Mouse (Mus musculus): ENCODE results near the gene Tns1. TPM values are rescaled to one million over a fixed set of nuclear protein-coding genes. Genes with fewer than 3 reads are reported as not detected.

Gene Tns1
- polyA plus RNA-seq, 1 experiment from 2014 or later: 137 TPM

DNA sequence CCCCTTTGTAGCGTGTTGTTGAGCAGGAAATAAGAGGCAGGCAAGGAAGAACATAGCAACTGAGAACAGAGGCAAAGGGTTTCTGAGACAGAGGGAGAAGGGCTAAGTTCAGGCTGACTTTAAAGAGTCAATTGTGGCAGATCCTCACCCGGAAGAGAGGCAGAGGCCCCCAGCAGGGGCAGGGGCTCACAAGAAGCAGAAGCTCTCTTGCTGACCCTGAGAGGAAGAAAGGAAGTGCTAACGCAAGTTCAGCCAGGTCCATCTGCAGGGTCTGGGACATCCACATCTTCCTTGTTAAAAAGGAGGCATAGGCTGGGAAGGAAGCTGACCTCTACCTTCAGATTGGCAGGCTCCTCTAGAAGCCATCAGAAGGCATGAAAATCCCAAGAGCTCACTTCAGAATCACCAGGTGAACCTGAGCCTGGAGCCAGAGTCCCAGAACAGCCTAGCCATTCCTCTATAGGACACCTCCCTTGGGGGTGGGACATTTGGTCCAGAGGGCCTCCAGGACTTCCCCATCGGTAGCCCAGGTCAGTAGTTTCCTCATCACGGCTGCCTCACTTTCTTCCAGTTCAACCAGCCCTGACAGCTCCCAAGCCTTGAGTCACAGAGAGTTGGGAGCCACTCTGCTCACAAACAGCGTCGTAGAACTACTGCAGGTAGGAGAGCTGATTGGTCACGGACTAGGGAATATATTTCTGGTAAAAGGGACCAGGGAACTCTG is 29.4 kb upstream of the Tns1 start, which contains the start of gene Cxcr2:
Cxcr2 (plus strand) TSS at position 529 of the 724 bp plus-strand sequence.
- no peaks in the 10 kb centered on the region for H3K36me3 ChIP-seq (ENCODE audit: control insufficient read depth, insufficient read depth, low read length)
- H3K4me2 ChIP-seq (ENCODE audit: low read depth, low read length): no peak within 1 kb of the TSS
- WGBS: 59% methylated on average over 8 of the region's 8 CpGs
- no peak within 1 kb of the TSS for H3K4me3 ChIP-seq (ENCODE audit: low read length)
- H3K9ac ChIP-seq (ENCODE audit: low read length): no peak within 1 kb of the TSS
- no peak within 1 kb of the TSS for H3K27ac ChIP-seq (ENCODE audit: low read length)
- ATAC-seq (ENCODE audit: low read depth): no peak
- no peaks in the 10 kb centered on the region for H3K27me3 ChIP-seq (ENCODE audit: control insufficient read depth, insufficient read depth, low read depth, low read length)
- peaks cover 6% of the 10 kb centered on the region; the same call in 1 of the 2 replicates for H3K4me1 ChIP-seq (replicated peaks; ENCODE audit: control insufficient read depth, insufficient read depth, low read length)
- no peaks in the 10 kb centered on the region for H3K9me3 ChIP-seq (ENCODE audit: control insufficient read depth, low read length)

DNA sequence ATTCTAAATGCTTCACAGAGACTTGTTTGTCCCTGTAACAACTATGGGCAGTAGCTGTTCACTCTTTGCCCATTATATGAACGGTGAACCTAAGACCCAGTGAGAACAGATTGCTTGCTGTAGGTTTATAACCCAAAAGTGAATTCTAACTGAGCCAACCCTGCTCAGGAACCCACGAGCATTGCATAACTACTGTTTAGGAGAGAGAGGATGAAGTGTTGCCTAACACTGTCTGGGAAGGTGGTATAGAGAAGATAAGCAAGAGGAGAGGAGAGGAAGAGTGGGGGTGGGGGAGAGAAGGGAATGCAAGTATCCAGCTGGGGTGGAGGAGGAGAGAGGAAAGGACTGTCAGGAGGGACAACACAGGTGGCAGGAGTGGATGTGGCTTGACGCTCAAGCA is 26.8 kb upstream of the Tns1 start:
- Histone ChIP-seq H3K27me3 (ENCODE audit: control insufficient read depth, insufficient read depth, low read depth, low read length) (no peaks in the 10 kb centered on the region), H3K4me2 (ENCODE audit: low read depth, low read length) (no peak overlapping the region), H3K9me3 (ENCODE audit: control insufficient read depth, low read length) (no peaks in the 10 kb centered on the region), H3K9ac (ENCODE audit: low read length) (no peak overlapping the region), H3K4me1 (replicated peaks; ENCODE audit: control insufficient read depth, insufficient read depth, low read length) (peaks cover 3% of the 10 kb centered on the region; the same call in 1 of the 2 replicates), H3K27ac (ENCODE audit: low read length) (no peak overlapping the region), H3K4me3 (ENCODE audit: low read length) (no peak overlapping the region), H3K36me3 (ENCODE audit: control insufficient read depth, insufficient read depth, low read length) (no peaks in the 10 kb centered on the region)
- ATAC-seq (ENCODE audit: low read depth): no peak
- 40% methylated on average over 3 of the region's 3 CpGs for WGBS

DNA sequence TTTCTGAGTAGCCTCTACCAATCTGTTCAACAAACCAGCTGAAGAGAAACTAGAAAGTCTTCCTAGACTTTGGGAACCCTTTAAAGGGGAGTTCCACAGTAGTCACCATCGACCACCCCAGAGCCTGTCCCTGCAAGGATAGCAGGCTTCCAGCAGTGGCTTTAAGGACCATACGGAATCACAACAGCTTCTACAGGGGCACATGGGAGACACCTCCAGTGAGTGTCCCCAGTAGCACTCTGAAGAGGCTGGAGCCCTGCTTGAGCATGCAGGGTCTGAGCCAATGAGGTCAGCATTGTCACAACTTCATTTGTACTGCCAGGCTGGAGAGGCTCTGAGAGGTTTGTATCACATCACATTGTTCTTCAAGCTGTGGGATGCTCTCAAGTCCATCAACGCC is 25.9 kb upstream of the Tns1 start:
- Histone ChIP-seq H3K27ac (ENCODE audit: low read length) (no peak overlapping the region), H3K36me3 (ENCODE audit: control insufficient read depth, insufficient read depth, low read length) (no peaks in the 10 kb centered on the region), H3K9ac (ENCODE audit: low read length) (no peak overlapping the region), H3K9me3 (ENCODE audit: control insufficient read depth, low read length) (no peaks in the 10 kb centered on the region), H3K27me3 (ENCODE audit: control insufficient read depth, insufficient read depth, low read depth, low read length) (no peaks in the 10 kb centered on the region), H3K4me1 (replicated peaks; ENCODE audit: control insufficient read depth, insufficient read depth, low read length) (peaks cover 3% of the 10 kb centered on the region; the same call in 1 of the 2 replicates), H3K4me2 (ENCODE audit: low read depth, low read length) (no peak overlapping the region), H3K4me3 (ENCODE audit: low read length) (no peak overlapping the region)
- ATAC-seq (ENCODE audit: low read depth): no peak
- WGBS: 76% methylated on average over 3 of the region's 3 CpGs

DNA sequence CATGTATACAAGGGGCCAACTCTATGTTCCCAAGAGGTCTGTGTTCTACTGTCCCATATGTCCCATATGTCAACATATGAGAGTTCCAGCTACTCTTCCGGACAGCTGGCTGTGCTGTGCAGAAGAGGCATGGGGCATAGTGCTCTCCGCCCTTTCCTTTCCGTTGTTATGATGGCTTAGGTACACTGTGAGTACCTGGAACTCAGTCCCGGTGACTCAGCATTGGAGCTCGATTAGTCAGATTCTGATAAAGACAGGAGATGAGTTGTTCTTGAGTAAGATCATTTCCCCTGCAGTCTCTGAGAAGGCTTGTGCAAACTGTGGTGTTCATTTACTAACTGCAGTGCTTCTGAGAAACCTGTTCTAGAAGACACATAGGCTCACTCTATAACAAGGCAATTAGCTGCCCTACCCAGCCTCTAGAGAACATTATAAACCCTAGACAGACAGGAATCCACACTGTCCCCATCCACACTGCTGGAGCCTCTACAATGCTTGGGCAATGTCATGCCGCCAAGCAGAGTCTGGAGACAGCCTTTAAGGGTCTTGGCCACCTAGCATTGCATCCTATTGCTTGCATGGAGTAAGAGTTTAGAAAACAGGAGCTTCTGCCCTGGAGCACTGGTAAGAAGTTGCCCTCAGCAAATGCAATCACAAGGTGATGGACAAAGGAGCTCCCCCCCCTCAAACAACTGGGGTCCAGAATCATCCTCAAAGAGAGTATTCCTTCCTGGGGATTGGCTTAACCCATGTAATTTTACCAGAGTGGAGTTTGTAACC is 25.0 kb upstream of the Tns1 start:
- ATAC-seq (ENCODE audit: low read depth): no peak
- H3K27me3 ChIP-seq (ENCODE audit: control insufficient read depth, insufficient read depth, low read depth, low read length): no peaks in the 10 kb centered on the region
- H3K36me3 ChIP-seq (ENCODE audit: control insufficient read depth, insufficient read depth, low read length): no peaks in the 10 kb centered on the region
- peaks cover 3% of the 10 kb centered on the region; the same call in 1 of the 2 replicates for H3K4me1 ChIP-seq (replicated peaks; ENCODE audit: control insufficient read depth, insufficient read depth, low read length)
- no peaks in the 10 kb centered on the region for H3K9me3 ChIP-seq (ENCODE audit: control insufficient read depth, low read length)
- no peak overlapping the region for H3K4me2 ChIP-seq (ENCODE audit: low read depth, low read length)
- H3K27ac ChIP-seq (ENCODE audit: low read length): no peak overlapping the region
- no peak overlapping the region for H3K9ac ChIP-seq (ENCODE audit: low read length)
- 80% methylated on average over 6 of the region's 6 CpGs for WGBS
- H3K4me3 ChIP-seq (ENCODE audit: low read length): no peak overlapping the region

DNA sequence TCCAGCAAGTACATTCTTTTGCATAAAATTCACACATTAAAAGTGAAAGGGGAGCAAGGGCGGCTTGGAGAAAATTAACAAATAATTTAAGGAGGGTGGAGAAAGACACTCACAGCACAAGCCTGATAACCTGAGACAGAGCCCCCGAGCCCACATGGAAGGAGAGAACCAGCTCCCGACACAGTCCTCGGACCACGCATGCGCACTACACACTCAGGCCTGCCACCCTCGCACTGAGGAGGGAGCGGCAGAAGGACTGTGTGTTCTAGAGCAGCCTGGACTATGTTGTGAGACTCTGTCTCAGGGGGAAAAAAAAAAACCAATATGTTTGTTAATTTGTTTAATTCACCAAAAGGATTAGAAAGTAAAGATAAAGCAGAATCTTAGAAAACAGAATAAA is 17.5 kb upstream of the Tns1 start:
- 75% methylated on average over 8 of the region's 8 CpGs for WGBS
- ATAC-seq (ENCODE audit: low read depth): no peak

DNA sequence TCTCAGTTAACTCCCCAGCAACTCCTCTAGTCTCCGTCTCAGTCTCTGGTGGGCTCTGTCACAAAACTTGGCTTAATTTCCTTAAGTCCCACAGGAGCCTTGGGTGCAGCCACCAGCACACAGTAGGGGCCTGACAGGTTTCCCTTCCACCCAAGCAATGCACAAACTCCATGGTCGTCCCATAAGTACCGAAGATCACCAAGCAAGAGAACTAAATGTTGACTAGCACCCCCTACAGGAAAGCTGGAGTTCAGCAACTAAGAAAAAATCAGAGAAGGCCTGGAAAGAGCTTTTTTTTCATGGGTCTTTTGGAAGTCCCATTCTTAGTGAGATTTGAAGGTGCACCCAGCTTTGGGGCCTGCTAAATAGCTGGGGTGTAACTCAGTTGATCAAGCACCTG is 15.2 kb upstream of the Tns1 start:
- Histone ChIP-seq H3K4me1 (replicated peaks; ENCODE audit: control insufficient read depth, insufficient read depth, low read length) (no peaks in the 10 kb centered on the region), H3K4me2 (ENCODE audit: low read depth, low read length) (no peak overlapping the region), H3K27me3 (ENCODE audit: control insufficient read depth, insufficient read depth, low read depth, low read length) (no peaks in the 10 kb centered on the region), H3K4me3 (ENCODE audit: low read length) (no peak overlapping the region), H3K9me3 (ENCODE audit: control insufficient read depth, low read length) (no peaks in the 10 kb centered on the region), H3K36me3 (ENCODE audit: control insufficient read depth, insufficient read depth, low read length) (no peaks in the 10 kb centered on the region), H3K9ac (ENCODE audit: low read length) (no peak overlapping the region), H3K27ac (ENCODE audit: low read length) (no peak overlapping the region)
- ATAC-seq (ENCODE audit: low read depth): no peak
- 50% methylated on average over 3 of the region's 3 CpGs for WGBS

More for the DNA sequence above, 17.5 kb upstream of the Tns1 start:
- Histone ChIP-seq H3K36me3 (ENCODE audit: control insufficient read depth, insufficient read depth, low read length) (no peaks in the 10 kb centered on the region), H3K4me2 (ENCODE audit: low read depth, low read length) (no peak overlapping the region), H3K27ac (ENCODE audit: low read length) (no peak overlapping the region), H3K4me3 (ENCODE audit: low read length) (no peak overlapping the region), H3K9ac (ENCODE audit: low read length) (no peak overlapping the region), H3K9me3 (ENCODE audit: control insufficient read depth, low read length) (no peaks in the 10 kb centered on the region), H3K27me3 (ENCODE audit: control insufficient read depth, insufficient read depth, low read depth, low read length) (no peaks in the 10 kb centered on the region), H3K4me1 (replicated peaks; ENCODE audit: control insufficient read depth, insufficient read depth, low read length) (no peaks in the 10 kb centered on the region)

DNA sequence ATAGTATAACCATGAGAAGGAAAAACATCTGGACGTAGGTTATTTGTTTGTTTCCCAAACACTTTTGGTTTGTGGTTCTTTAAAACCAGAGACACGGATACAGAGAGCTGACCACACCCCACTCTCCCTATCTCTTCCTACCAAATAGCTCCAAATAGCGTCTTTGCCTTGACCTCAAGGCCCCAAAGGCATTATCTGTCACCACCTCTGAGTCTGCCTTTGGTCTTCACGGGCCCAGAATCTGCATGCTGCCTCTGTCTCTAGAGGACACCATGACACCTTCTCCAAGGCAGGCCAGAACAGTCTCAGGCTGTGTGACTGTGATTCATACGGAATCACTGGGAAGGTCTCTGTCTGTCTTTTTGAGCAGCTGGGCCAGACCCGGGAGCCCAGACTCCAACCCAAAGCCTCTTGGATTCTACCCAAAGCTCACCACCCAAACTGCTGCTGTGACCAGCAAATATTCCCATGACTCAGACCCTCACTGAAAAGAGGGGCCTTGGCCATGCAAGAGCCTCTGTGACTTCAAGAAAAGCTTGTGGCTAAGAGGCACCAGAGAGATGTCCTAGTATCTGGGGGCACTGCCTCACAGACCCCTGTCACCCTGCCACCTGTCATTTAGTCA is 11.2 kb upstream of the Tns1 start:
- 64% methylated on average over 6 of the region's 6 CpGs for WGBS
- no peak overlapping the region for H3K9ac ChIP-seq (ENCODE audit: low read length)
- H3K4me1 ChIP-seq (replicated peaks; ENCODE audit: control insufficient read depth, insufficient read depth, low read length): no peaks in the 10 kb centered on the region
- H3K36me3 ChIP-seq (ENCODE audit: control insufficient read depth, insufficient read depth, low read length): no peaks in the 10 kb centered on the region
- H3K9me3 ChIP-seq (ENCODE audit: control insufficient read depth, low read length): no peaks in the 10 kb centered on the region
- H3K4me3 ChIP-seq (ENCODE audit: low read length): no peak overlapping the region
- no peak overlapping the region for H3K27ac ChIP-seq (ENCODE audit: low read length)
- ATAC-seq (ENCODE audit: low read depth): no peak
- H3K27me3 ChIP-seq (ENCODE audit: control insufficient read depth, insufficient read depth, low read depth, low read length): no peaks in the 10 kb centered on the region
- no peak overlapping the region for H3K4me2 ChIP-seq (ENCODE audit: low read depth, low read length)

DNA sequence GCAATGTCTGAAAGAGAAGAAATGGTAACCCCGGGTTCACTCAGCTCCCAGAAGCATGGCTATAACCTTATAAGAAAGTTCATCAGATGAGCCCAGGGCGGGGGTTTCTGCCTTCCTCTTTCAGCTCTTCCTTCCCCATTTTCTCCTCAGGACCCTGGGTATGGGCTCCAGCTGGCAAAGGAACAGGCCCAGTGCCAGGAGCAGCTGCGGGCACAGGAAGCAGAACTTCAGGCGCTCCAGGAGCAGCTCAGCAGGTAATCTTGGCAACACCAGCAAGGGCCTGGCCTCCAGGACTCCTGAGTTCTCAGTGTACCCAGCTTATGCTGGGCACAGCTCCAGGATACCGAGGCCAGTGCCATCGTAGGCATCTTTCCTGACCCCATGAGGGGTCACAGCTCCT is 9.7 kb upstream of the Tns1 start:
- H3K9ac ChIP-seq (ENCODE audit: low read length): no peak overlapping the region
- no peaks in the 10 kb centered on the region for H3K9me3 ChIP-seq (ENCODE audit: control insufficient read depth, low read length)
- H3K36me3 ChIP-seq (ENCODE audit: control insufficient read depth, insufficient read depth, low read length): no peaks in the 10 kb centered on the region
- H3K27ac ChIP-seq (ENCODE audit: low read length): no peak overlapping the region
- no peak overlapping the region for H3K4me3 ChIP-seq (ENCODE audit: low read length)
- no peak for ATAC-seq (ENCODE audit: low read depth)
- no peak overlapping the region for H3K4me2 ChIP-seq (ENCODE audit: low read depth, low read length)
- no peaks in the 10 kb centered on the region for H3K4me1 ChIP-seq (replicated peaks; ENCODE audit: control insufficient read depth, insufficient read depth, low read length)
- no peaks in the 10 kb centered on the region for H3K27me3 ChIP-seq (ENCODE audit: control insufficient read depth, insufficient read depth, low read depth, low read length)
- WGBS: 64% methylated on average over 5 of the region's 6 CpGs

DNA sequence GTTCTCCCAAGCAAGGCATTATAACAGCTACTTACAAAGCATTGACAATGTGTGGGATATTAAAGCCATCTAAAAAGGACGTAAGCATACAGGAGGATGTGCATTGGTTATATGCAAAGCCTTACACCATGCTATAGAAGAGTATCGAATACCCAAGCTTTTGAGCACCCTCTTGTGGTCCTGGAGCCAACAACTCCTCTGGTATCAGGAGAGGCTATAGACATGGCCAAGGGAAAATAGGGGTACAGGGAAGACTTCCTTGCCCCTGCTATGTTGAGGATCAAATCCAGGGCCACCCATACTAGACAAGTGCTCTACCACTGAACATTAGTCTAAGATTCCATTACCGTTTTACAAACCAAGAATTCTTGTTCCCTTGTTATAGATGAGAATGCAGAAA is 7.8 kb upstream of the Tns1 start:
- WGBS: 55% methylated on average over 3 of the region's 3 CpGs
- H3K4me3 ChIP-seq (ENCODE audit: low read length): no peak overlapping the region
- H3K9me3 ChIP-seq (ENCODE audit: control insufficient read depth, low read length): no peaks in the 10 kb centered on the region
- H3K4me1 ChIP-seq (replicated peaks; ENCODE audit: control insufficient read depth, insufficient read depth, low read length): no peaks in the 10 kb centered on the region
- ATAC-seq (ENCODE audit: low read depth): no peak
- H3K9ac ChIP-seq (ENCODE audit: low read length): no peak overlapping the region
- no peak overlapping the region for H3K27ac ChIP-seq (ENCODE audit: low read length)
- no peak overlapping the region for H3K4me2 ChIP-seq (ENCODE audit: low read depth, low read length)
- no peaks in the 10 kb centered on the region for H3K27me3 ChIP-seq (ENCODE audit: control insufficient read depth, insufficient read depth, low read depth, low read length)
- H3K36me3 ChIP-seq (ENCODE audit: control insufficient read depth, insufficient read depth, low read length): no peaks in the 10 kb centered on the region
